Mouse (Mus musculus) erythroblast, embryonic 14.5 days (primary cell): ENCODE measurements around the gene Trim2.

Experiments
- GATA1 ChIP-seq: IDR thresholded peaks from 2 replicates; pipeline ENCODE4 v1.6.1; 2012; ENCODE audit warnings: low read length, inconsistent platforms, mixed read lengths
- TAL1 ChIP-seq: IDR thresholded peaks from 3 replicates; pipeline ENCODE4 v1.6.1; 2012; ENCODE audit warnings: low read length, inconsistent platforms, mixed read lengths

- TF ChIP-seq TAL1 (no peak), GATA1 (no peak)
Measured at GRCm38 (mm10) chr3:84181717-84182116, 125.0 kb downstream of the Trim2 start.
